Mouse (Mus musculus) kidney, adult 2 months (tissue): Measurements from ENCODE around the gene Hoxd10.

Source experiments
- CTCF ChIP-seq: fragments of 200-500 bp; conservative IDR thresholded peaks from 2 replicates; pipeline ENCODE4 v1.5.1; 2011; ENCODE audit warnings: low read depth, mild to moderate bottlenecking, control low read depth, low read length, moderate library complexity, mixed read lengths; ENCODE audit not compliant: insufficient read depth, insufficient read length
- POLR2A ChIP-seq: fragments of 200-500 bp; IDR thresholded peaks from one replicate; pipeline ENCODE4 v1.6.1; 2011; ENCODE audit warnings: low read depth, low read length, control low read depth

DNA sequence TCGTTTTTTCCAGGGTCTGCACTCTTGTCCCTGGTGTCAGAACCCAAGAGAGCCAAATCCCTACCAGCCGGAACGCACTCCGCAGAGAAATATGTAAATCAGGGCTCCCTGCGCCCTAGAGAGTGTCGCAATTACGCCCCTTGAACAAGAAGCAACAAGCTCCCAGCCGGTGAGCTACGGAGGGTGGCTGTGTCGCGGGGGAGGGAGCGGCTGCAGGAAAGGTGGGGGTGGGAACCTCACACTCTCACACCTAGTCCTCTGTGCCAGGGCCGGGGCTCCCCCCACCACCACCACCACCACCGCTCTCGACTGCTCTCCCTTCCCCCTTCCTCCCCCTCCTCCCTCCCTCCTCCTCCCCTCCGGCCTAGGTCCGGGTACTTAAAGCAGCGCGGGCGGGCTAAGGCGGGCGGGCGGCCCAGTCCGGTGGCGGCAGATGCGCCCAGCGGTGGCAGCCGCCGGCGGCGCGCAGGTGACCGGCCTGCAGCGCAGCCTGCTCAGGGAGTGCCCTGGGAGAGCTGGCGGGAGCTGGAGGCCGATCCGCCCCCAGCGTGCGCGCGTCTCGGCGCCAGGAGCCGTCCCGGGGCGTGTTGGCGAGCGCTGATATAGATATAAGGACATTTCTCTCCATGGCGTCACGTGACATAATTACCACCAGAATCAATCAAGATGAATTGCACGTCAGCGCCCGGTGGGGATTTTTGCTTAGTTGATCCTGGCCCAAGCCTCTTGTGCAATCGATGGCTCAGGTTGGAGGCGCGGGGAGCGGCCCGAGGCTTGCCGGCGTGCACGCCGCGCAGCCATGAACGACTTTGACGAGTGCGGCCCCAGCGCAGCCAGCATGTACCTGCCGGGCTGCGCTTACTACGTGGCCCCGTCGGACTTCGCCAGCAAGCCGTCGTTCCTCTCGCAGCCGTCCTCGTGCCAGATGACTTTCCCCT, 9.9 kb upstream of the Hoxd10 start:
- no peak for TF ChIP-seq CTCF
- TF ChIP-seq POLR2A, result no peak
